Mouse (Mus musculus) lung, adult 2 months (tissue): ENCODE measurements at regions not wholly inside any gene's neighbourhood (a gene's known extent, or its start where the extent isn't known, plus 50 kb on each side); places are given as distances from the start of the nearest gene placed in this dataset.

ENCODE experiments used
- DNase-seq: peaks from one replicate; pipeline ENCODE4 v3.0.0; 2022
- H3K4me1 ChIP-seq: fragments of 200-500 bp; 2 replicates; pipeline ENCODE4 v1.6.1; 2011; ENCODE audit warnings: low read length; ENCODE audit not compliant: control insufficient read depth, insufficient read depth
- H3K4me3 ChIP-seq: fragments of 200-500 bp; replicated peaks from 2 replicates; pipeline ENCODE3; 2011; ENCODE audit warnings: low read depth, mild to moderate bottlenecking, control low read depth, low read length; ENCODE audit errors: extremely low read depth
- CTCF ChIP-seq: fragments of 200-500 bp; IDR thresholded peaks from 2 replicates; pipeline ENCODE4 v1.5.1; 2011; ENCODE audit warnings: mild to moderate bottlenecking, low read length, control low read depth; ENCODE audit not compliant: insufficient read depth
- POLR2A ChIP-seq: fragments of 200-500 bp; IDR thresholded peaks from 2 replicates; pipeline ENCODE4 v1.6.1; 2011; ENCODE audit warnings: low read depth, mild to moderate bottlenecking, control low read depth, low read length, borderline replicate concordance; ENCODE audit errors: extremely low read depth
- WGBS: fragments of 180-500 bp; shearing (Covaris S2); methylation state at CpG from one replicate; pipeline ENCODE4 v1.1.7; 2018; 5-methylcytosine and 5-hydroxymethylcytosine counted together

DNA sequence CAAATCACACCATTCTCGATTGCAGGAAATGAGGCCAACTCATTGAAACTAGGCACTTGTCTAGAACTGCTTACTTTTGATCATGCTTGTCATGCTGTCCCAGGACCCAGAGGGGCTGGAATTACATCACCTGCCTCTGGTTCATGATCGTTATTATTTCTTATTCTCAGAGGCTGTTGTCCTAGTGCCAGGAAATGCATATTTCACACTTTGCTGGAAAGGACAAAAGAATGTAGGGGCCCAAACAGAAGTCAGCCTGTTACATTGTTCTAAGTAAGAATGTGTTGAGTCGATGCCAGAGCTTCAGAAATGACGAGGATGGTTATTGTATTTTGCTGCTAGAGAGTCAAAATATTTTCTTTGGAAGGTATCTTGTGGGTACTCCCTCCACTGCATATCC is 134.7 kb downstream of the Ddx1 start:
- H3K4me3 ChIP-seq, result no peak overlapping the region
- 16% methylated on average over 4 of the region's 4 CpGs for WGBS
- H3K4me1 ChIP-seq, result peaks cover 8% of the 10 kb centered on the region
- TF ChIP-seq CTCF (no peak), POLR2A (no peak)
- DNase-seq, result no peak

DNA sequence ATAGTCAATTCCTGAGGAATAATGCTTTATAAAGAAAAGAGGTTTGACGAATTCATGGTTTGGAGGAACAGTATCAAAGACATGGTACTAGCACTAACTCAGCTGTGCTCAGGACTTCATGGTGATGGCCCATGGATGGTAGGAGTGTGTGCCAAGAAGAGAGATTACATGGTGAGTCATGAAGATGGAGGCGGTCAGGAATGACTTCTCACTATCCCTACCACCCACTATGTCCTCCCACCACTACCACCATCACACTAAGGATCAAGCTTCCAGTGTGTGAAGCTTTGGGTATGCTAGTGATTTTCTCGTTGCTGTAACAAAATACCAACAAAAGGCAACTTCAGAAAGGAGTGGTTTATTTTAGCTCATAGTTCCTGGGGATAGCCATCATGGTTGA is 142.1 kb downstream of the Ddx1 start:
- no peak for TF ChIP-seq POLR2A
- no peak for TF ChIP-seq CTCF
- no peaks in the 10 kb centered on the region for H3K4me1 ChIP-seq
- no peak for DNase-seq
- WGBS, result 89% methylated on average over 3 of the region's 3 CpGs
- no peak overlapping the region for H3K4me3 ChIP-seq

DNA sequence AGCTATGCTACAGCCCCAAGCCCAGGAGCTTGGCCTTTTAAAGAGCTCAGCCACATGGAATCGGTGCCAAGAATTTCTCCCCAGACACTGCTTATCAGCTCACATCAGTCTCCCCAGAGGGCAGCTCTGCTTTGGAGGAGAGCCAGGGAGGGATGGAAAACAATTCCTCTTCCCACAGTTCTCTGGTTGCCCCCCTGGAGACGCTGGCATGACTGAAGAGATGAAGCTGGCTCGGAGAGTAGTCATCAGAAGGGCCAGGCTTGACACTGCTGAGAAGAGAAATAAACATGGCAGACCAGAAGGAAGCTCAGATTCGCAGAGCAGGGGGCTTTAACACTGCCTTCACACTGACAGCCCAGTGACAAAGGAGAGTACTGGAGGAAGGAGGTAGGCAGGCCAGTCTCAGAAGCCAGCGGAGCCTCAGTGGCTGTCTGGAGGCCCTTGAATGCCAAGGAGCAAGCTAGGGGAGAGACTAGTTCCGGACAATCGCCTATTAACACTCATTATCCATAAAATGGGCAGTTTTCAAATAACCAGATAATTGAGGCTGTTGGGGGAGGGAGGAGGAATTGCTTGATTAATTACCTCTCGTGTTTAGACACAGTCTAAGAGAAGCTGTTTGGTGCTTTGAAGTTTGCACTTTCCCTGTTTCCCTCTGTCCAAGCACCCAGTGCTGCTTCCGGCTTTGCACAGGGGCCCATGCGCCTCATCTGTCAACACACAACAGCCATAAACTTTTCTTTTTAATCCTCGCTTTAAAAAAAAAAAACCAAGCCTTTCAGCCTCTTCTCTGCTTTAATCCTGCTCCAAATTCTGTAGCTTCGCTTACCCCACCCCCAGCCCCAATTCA is 148.3 kb downstream of the Ddx1 start:
- Histone ChIP-seq H3K4me3 (no peak overlapping the region), H3K4me1 (no peaks in the 10 kb centered on the region)
- WGBS, result 52% methylated on average over 12 of the region's 12 CpGs
- TF ChIP-seq POLR2A, result no peak
- no peak for TF ChIP-seq CTCF
- DNase-seq, result no peak

DNA sequence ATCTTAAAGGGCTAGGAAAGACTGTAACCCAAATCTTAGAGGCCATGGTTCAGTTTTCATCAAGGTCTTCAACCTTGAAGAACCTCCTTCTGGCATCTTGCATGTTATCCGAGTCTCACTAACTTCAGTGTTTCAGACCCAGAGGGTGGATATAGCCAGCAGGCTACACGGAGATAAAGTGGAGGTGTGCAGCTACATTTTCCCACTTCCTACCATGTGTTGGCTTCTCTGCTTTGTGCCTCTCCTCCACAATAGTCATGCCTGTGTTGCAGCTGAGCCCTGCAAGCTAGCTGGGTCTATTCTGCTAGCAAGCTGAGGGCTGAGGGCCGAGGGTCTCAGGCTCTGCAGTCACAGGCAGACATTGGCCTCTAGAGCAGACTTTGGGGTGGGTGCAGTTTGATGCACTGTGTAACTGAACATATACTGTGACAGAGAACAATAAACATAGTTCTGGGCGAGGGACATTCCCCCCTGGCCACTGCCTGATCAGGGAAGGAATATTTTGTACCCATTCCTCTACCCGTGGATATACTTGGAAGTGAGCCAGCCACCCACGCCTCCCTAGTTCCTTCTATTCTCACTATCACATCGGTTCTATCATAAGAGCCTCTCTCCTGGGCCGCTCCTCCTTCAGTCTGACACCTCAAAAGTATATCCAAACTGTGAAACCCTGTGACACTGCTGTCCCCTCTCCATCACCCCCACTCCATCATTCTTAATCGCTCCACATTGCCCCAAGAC is 152.6 kb upstream of the Mycn start:
- Histone ChIP-seq H3K4me1 (no peaks in the 10 kb centered on the region), H3K4me3 (no peak overlapping the region)
- DNase-seq, result no peak
- 51% methylated on average over 9 of the region's 9 CpGs for WGBS
- TF ChIP-seq CTCF (no peak), POLR2A (no peak)

DNA sequence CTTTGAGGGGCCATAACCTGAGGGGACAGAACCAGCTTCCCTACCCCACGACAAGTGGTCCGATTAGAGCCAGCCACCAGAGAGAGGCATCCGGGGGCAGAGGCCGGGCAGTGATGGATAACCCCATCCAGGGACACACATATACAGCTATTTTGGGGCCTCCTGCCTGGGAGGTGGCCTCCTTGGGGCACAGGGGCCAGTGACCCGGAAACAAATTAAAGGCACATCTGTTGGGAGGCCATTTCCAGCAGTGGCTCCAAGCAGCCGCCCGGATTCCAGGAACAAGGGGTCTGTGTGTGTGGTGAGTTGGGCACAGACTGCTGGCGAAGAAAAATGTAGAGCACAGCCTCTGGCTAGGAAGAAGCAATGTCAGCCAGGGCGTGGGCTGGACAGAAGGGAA is 144.2 kb upstream of the Mycn start:
- no peak overlapping the region for H3K4me3 ChIP-seq
- no peak for TF ChIP-seq CTCF
- TF ChIP-seq POLR2A, result no peak
- no peaks in the 10 kb centered on the region for H3K4me1 ChIP-seq
- WGBS, result 75% methylated on average over 9 of the region's 9 CpGs
- DNase-seq, result no peak

DNA sequence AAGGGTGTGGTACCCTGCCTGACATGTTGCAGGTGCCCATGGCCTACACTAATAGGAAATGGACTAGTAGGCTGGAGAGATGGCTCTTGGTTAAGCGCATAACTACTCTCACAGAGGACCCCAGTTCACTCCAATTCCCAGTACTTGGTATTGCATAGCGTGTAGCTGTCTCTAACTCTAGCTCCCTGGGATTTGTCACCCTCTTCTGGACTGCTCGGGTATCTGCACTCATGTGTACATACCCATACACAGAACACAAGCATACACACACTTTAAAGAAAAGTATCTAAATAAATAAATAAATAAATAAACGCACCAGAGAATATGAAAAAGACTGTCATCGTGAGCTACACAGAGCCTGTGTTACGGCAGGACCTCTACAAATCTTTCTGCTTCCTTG is 143.8 kb upstream of the Mycn start:
- WGBS, result 97% methylated on average over 6 of the region's 6 CpGs
- TF ChIP-seq CTCF, result no peak
- no peak for TF ChIP-seq POLR2A
- DNase-seq, result no peak

DNA sequence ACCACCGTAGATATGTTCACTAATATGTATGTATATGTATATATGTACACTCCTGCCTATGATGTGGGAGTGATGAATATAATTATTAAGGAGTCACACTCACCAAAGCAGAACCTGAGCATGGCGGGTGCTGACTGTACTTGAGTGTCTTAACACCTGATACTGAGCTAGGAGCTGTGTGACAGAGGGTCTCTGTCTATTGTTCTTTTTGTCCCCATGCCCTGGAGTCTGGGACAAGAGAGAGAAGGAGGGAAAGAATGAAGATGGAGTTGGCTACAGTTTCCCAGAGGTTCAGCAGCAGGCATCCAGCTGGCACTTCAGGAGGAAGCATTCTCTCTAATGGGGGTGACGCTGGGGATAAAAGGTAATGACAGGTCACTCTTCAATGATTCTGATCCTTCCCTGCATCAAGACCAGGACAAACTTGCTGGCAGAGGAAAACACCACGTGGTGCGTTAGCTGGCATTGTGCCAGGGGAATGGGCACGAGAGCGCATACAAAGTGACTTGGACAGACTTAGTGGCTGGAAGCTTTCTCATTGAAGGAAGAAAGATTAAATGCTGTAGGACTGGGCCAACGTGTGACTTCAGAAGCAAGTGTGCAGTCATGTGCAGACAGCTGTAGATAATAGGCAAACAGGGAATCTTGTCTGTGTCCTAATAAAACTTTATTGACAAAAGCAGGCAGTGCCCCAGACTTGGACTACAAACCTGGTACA is 141.8 kb upstream of the Mycn start:
- DNase-seq, result no peak
- Histone ChIP-seq H3K4me3 (no peak overlapping the region), H3K4me1 (no peaks in the 10 kb centered on the region)
- 47% methylated on average over 8 of the region's 8 CpGs for WGBS
- no peak for TF ChIP-seq POLR2A

More for the DNA sequence above, 143.8 kb upstream of the Mycn start:
- Histone ChIP-seq H3K4me3 (no peak overlapping the region), H3K4me1 (no peaks in the 10 kb centered on the region)

DNA sequence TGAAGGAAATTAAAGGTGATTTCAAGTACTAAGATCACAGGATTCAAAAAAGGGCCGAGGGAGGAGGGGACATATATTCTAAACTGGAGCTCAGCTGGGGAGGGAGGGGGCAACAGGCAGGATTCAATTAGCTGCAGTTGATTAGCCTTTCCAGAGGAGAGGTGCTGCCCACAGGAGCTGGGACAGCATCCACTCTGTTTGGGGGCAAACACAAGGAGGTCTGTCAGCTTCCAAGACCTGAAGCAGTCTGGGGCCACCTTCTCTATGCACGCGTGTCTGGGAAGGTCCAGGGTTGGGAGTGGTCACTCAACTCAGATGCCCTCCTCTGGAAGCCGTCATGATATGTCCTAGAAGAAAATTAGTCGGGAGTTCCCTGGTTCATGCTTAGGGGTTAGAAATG is 139.1 kb upstream of the Mycn start:
- WGBS, result 79% methylated on average over 5 of the region's 5 CpGs
- no peak for DNase-seq
- H3K4me3 ChIP-seq, result no peak overlapping the region
- no peak for TF ChIP-seq CTCF
- TF ChIP-seq POLR2A, result no peak
- no peaks in the 10 kb centered on the region for H3K4me1 ChIP-seq

DNA sequence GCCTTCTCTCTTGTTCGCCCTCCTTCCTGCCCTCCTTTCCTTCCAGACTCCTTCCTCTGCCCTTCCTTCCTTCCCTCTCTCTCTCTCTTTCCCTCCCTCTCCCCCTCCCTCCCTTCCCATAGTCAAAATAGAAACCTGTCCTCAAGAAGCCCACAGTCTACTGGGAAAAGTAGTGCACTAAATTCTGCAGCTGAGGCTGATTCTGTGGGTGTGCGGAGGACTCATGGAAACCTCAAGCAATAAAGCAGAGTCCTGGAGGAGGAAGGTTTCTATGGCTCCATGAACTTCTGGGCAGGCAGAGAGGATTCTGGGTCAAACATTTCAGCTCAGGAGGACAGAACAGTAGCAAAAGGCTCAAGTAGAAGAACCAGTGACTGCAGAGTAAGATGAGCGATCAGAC is 138.1 kb upstream of the Mycn start:
- H3K4me1 ChIP-seq, result no peaks in the 10 kb centered on the region
- DNase-seq, result no peak
- 89% methylated on average over 3 of the region's 3 CpGs for WGBS
- H3K4me3 ChIP-seq, result no peak overlapping the region
- TF ChIP-seq CTCF (no peak), POLR2A (no peak)

DNA sequence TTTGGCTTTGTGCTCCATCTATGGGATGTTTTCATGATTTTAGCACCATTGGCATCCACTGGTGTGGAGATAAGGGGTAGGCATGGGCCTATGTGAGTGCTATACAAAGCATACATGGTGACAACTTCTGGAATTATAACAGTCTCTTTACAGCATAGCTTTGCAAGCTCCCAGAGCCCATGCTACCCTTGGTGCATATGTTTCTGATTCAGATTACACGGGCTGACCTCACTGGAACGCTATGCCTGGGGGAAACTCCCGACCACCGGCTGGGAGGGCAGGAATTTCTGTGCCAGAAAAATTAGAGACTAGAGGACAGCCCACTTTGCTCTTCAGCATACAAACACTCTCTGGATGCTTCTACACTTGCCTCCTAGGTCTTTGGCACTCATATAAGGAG is 136.0 kb upstream of the Mycn start:
- no peak for DNase-seq
- TF ChIP-seq CTCF (no peak), POLR2A (no peak)
- H3K4me1 ChIP-seq, result no peaks in the 10 kb centered on the region
- H3K4me3 ChIP-seq, result no peak overlapping the region
- WGBS, result 50% methylated on average over 4 of the region's 4 CpGs
